Mouse (Mus musculus) neural tube, embryonic 14.5 days (tissue): ENCODE data around the gene Kcnh8. TPM values are rescaled to one million over a fixed set of nuclear protein-coding genes. Genes with fewer than 3 reads are reported as not detected.

Experiments
- ATAC-seq: fragments of 200-750 bp; cut with Nextera tagmentation; 2 replicates; pipeline ENCODE4 v1.8.0; 2017; ENCODE audit warnings: low read depth, mild to moderate bottlenecking, moderate TSS enrichment, moderate library complexity
- H3K27ac ChIP-seq: fragments of 300-500 bp; sonication (generic); 2 replicates; pipeline ENCODE4 v1.5.1; 2014; ENCODE audit warnings: low read depth, mild to moderate bottlenecking, control low read depth, low read length, moderate library complexity, mixed read lengths
- H3K27me3 ChIP-seq: fragments of 300-500 bp; sonication (generic); 2 replicates; pipeline ENCODE4 v1.6.1; 2014; ENCODE audit warnings: low read length; ENCODE audit not compliant: control insufficient read depth, insufficient read depth
- H3K36me3 ChIP-seq: fragments of 300-500 bp; sonication (generic); 2 replicates; pipeline ENCODE4 v1.6.1; 2014; ENCODE audit warnings: low read length, mixed read lengths; ENCODE audit not compliant: control insufficient read depth, insufficient read depth
- H3K4me1 ChIP-seq: fragments of 300-500 bp; sonication (generic); 2 replicates; pipeline ENCODE4 v1.6.1; 2014; ENCODE audit warnings: low read length; ENCODE audit not compliant: control insufficient read depth, insufficient read depth
- H3K4me2 ChIP-seq: fragments of 300-500 bp; sonication (generic); 2 replicates; pipeline ENCODE4 v1.6.1; 2014; ENCODE audit warnings: mild to moderate bottlenecking, low read depth, low read length, control low read depth
- H3K4me3 ChIP-seq: fragments of 300-500 bp; sonication (generic); 2 replicates; pipeline ENCODE4 v1.5.1; 2014; ENCODE audit warnings: low read depth, low read length, control low read depth, mixed read lengths
- H3K9ac ChIP-seq: fragments of 300-500 bp; sonication (generic); replicated peaks from 2 replicates; pipeline ENCODE4 v1.6.1; 2014; ENCODE audit warnings: low read depth, mild to moderate bottlenecking, control low read depth, low read length, mixed read lengths
- H3K9me3 ChIP-seq: fragments of 300-500 bp; sonication (generic); 2 replicates; pipeline ENCODE4 v1.6.1; 2016; ENCODE audit warnings: low read length; ENCODE audit not compliant: control insufficient read depth
- WGBS: fragments of 180-500 bp; shearing (Covaris S2); extraction: QIAGEN DNeasy Blood & Tissue Kit; methylation state at CpG from one replicate; pipeline ENCODE4 v1.1.7; 2014; 5-methylcytosine and 5-hydroxymethylcytosine counted together
- polyA plus RNA-seq: library from polyadenylated mRNA; unstranded; fragments of >200 nt; fragmentation: Nextera tagmentation; extraction: Ambion mirVana; gene quantifications from 2 replicates; pipeline ENCODE4 v1.2.1, GENCODE M21; 2014

Gene Kcnh8
- 5.5 and 6.4 TPM in 2 replicates for polyA plus RNA-seq

DNA sequence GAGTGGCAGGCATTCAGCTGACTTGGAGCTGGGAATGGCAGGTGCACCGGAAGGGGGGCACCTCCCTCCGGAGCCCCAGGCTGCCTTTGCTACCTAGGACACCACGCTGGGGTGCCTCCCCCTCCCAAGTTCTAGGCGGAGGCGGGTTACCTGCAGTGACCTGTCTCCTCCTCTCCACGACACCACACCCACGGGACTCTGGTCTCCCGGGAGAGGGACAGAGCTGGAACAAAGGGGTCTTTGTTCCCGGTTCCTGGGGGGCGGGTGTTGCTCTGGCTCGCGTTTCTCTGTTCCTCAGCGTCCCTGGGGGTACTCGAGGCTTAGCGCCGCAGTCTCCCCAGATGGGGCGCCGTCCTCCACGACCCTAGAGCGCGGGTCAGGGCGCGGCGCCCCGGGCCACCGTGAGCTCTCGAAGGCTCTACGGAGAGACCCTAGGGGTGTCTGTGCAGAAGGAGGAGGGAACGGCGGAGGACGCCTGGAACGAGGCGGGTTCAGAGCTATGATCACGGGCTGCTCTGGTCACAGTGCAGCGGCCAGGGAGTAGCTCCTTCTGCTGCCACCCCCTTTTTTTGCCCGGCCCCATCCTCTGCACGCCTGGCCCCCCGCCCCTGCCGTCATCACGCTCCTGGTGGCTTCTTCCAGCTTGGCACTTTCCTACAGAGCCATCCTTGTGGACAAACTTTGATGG, at the start of gene Kcnh8:
Gene Kcnh8, plus strand, starts transcription at position 617 of the 688 bp plus-strand sequence.
- WGBS = under 1% methylated on average over 40 of the region's 40 CpGs
- peak within 1 kb of the TSS; percentile 96 for H3K4me2 ChIP-seq
- H3K9me3 ChIP-seq = no peaks in the 10 kb centered on the region
- peak within 1 kb of the TSS; percentile 95 for H3K9ac ChIP-seq
- peak; percentile 55 for ATAC-seq
- H3K36me3 ChIP-seq = no peaks in the 10 kb centered on the region
- H3K4me3 ChIP-seq = peak within 1 kb of the TSS; percentile 66
- peak within 1 kb of the TSS; percentile 91 for H3K27ac ChIP-seq
- H3K4me1 ChIP-seq = no peaks in the 10 kb centered on the region
- no peaks in the 10 kb centered on the region for H3K27me3 ChIP-seq

DNA sequence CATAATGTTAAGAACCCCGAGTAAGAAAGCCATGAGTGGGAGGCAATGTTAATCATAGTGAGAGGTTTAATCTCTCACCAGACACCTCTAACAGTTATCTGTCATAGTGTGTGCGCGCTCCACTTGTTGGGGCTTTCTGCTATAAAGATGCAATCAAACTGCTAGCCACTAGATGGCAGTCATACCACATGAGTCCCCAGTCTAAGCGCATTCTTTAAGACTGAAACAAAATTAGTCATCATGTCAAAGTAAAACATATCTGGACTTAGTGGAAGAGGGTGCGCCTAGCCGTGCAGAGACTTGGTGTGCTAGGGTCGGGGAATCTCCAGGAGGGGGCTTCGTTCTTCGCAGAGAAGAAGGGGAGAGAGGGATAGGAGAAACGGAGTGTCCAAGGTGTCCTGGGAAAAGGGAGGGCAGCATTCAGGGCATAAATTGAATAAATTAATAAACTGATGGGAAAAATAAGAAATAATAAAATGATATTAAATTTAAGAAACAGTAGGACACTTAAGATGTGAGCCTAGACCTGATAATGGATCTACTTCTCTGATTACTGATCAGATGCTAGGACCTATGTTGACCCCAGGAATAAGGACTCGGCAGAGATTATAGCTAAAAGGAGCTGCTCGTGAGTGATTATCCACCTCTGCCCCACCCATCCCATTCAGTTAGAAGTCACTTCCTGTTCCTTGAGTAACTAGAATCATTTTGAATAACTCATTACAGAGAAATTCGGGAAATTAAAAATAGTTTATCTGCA, 42.4 kb upstream of the Kcnh8 start:
- peak; percentile 92 for ATAC-seq
- Histone ChIP-seq H3K36me3 (no peaks in the 10 kb centered on the region), H3K9me3 (no peaks in the 10 kb centered on the region), H3K4me1 (no peaks in the 10 kb centered on the region), H3K27ac (no peak overlapping the region), H3K9ac (no peak overlapping the region), H3K4me2 (0 out of 2 replicates have a peak overlapping the region, but pooled peaks have one; percentile 20), H3K4me3 (no peak overlapping the region), H3K27me3 (no peaks in the 10 kb centered on the region)
- 34% methylated on average over 13 of the region's 13 CpGs for WGBS

DNA sequence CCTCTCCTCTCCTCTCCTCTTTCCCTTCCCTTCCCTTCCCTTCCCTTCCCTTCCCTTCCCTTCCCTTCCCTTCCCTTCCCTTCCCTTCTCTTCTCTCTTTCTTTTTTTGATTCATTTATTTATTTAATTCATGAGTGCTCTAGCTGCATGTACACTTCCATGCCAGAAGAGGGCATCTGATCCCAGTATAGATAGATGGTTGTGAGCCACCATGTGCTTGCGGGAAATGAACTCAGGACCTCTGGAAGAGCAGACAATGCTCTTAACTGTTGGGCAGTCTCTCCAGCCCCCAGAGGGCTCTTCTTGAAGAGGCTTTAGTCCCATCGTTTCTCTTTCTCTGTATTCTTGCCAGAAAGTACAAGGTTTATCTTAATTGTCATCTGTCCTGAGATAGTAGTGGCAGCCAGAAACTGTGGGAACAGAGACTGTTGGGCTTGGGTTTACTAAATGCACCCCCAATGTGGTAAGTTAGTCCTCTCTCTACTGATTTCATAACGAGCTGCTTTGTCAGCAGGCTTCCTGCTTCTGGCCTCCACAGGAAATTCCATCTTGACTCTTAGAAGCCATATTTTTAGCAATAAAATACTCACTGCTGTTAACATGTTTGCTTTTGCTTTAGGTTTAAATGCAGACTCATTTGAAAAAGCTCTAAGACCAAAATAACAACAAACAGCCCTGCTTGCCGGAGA, 36.9 kb upstream of the Kcnh8 start:
- Histone ChIP-seq H3K4me1 (no peaks in the 10 kb centered on the region), H3K36me3 (no peaks in the 10 kb centered on the region), H3K27ac (no peak overlapping the region), H3K9ac (no peak overlapping the region), H3K27me3 (no peaks in the 10 kb centered on the region), H3K9me3 (no peaks in the 10 kb centered on the region), H3K4me2 (no peak overlapping the region), H3K4me3 (no peak overlapping the region)
- WGBS = 58% methylated on average over 4 of the region's 4 CpGs
- ATAC-seq = no peak

DNA sequence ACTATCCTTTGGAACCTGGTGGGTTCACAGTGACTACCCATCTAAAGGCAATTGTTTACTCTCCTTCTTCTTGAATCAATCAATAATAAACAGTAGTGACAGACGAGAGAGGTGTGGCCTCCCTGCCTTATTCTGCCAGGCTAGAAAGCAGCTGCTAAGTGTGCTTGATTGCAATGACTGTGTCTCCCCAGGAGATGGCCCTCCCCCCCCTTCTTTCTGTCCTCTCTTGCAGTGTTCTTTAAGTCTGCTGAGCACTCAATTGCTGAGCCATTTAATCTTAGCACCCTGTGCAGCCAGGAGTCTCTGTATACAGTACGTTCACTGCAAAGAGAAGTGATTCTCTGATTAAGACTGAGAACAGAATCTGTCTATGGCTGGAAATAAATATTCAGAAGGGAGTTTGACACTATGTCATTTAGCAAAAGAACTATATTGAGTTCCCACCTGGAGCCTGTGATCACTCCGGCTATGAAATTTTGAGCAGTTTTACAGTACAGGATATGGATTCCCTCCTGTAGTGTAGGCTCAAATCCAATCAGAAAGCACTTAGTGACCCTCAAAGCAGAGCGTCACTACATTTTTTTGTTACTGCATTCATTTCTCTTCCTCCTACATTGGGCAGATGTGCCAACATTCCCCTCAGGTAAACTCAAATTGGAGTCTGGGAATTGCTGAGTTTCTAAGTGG, 32.8 kb upstream of the Kcnh8 start:
- Histone ChIP-seq H3K4me3 (no peak overlapping the region), H3K27me3 (no peaks in the 10 kb centered on the region), H3K4me2 (no peak overlapping the region), H3K9ac (no peak overlapping the region), H3K36me3 (no peaks in the 10 kb centered on the region), H3K4me1 (no peaks in the 10 kb centered on the region), H3K27ac (no peak overlapping the region), H3K9me3 (no peaks in the 10 kb centered on the region)
- WGBS = 72% methylated on average over 4 of the region's 4 CpGs
- ATAC-seq = peak; percentile 94

DNA sequence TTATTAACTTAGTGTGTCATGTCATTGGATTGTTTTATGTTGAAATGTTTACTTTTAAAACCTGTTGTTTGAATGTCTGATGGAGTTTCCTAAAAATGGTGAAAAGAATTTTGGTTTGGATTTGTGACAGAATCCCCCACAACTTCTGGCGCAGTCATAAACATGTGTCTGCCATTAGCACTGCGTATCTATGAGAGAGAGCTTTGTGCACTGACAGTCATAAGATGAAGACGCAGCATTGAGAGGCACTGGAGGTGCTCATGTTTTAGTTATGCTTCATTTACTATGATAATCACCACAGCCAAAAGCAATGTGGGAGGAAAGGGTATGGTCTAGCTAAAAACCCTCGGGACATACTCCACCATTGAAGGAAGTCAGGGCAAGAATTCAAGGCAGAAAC, 30.3 kb upstream of the Kcnh8 start:
- 46% methylated on average over 4 of the region's 4 CpGs for WGBS
- Histone ChIP-seq H3K4me2 (no peak overlapping the region), H3K27ac (no peak overlapping the region), H3K27me3 (no peaks in the 10 kb centered on the region), H3K36me3 (no peaks in the 10 kb centered on the region), H3K4me3 (no peak overlapping the region), H3K9me3 (no peaks in the 10 kb centered on the region), H3K9ac (no peak overlapping the region), H3K4me1 (no peaks in the 10 kb centered on the region)
- ATAC-seq = no peak

DNA sequence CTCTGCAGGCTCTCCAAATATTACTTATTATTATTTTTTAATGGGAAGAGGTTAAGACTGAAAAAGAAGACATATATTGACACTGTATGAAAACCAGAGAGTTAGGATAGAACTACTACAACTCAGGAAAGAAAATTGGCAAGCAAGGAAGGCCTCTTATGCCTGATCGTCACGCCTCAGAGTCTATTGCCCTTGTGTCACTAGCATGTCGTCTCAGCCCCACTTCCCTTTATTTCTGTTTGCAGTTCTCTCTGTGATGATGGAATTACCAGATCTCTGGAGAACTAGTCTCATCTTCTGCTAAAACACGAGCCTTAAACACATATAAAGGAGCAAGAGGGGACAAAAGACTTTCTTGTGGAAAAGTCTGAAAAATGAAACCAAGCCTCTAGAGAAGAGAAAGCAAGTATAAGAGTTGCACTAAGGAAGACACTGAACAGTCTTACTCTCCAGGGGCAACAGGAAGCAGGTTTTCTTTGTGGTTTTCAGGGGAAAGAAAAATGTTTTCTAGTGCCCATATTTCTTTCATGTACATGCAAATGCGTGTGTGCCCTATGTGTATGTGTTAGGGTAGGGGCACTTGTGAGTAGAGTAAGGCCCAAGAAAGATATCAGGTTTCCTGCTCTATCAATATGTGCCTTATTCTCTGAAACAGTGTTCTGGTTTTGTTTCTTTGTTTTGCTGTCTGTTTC, 10.9 kb upstream of the Kcnh8 start:
- ATAC-seq = no peak
- no peaks in the 10 kb centered on the region for H3K27me3 ChIP-seq
- H3K36me3 ChIP-seq = no peaks in the 10 kb centered on the region
- no peak overlapping the region for H3K4me2 ChIP-seq
- no peaks in the 10 kb centered on the region for H3K4me1 ChIP-seq
- no peak overlapping the region for H3K27ac ChIP-seq
- WGBS = 78% methylated on average over 5 of the region's 5 CpGs
- H3K9ac ChIP-seq = no peak overlapping the region
- H3K4me3 ChIP-seq = no peak overlapping the region
- no peaks in the 10 kb centered on the region for H3K9me3 ChIP-seq

DNA sequence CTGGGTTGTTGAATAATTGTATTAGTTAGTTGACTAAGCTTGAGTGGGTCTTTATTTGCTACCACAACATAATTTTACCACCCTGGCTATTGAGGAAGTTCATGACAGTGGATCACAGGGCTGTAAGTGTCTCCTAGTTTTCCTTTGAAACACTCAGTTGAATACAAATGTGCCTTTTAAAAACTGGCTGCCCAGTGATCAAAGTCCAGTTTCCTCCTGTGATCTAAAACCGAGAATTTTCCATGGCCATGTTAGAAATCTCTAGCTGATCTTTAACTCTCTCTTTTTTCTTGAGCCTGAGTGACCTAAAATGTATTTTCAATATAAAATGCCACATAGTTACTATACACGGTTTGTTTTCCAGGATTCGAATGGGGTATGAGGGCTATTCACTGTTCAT, 3.4 kb upstream of the Kcnh8 start:
- no peaks in the 10 kb centered on the region for H3K9me3 ChIP-seq
- no peak overlapping the region for H3K27ac ChIP-seq
- no peak overlapping the region for H3K4me3 ChIP-seq
- no peak overlapping the region for H3K4me2 ChIP-seq
- H3K36me3 ChIP-seq = no peaks in the 10 kb centered on the region
- no peaks in the 10 kb centered on the region for H3K4me1 ChIP-seq
- no peak for ATAC-seq
- H3K9ac ChIP-seq = no peak overlapping the region
- no peaks in the 10 kb centered on the region for H3K27me3 ChIP-seq
- 57% methylated on average over 3 of the region's 3 CpGs for WGBS

DNA sequence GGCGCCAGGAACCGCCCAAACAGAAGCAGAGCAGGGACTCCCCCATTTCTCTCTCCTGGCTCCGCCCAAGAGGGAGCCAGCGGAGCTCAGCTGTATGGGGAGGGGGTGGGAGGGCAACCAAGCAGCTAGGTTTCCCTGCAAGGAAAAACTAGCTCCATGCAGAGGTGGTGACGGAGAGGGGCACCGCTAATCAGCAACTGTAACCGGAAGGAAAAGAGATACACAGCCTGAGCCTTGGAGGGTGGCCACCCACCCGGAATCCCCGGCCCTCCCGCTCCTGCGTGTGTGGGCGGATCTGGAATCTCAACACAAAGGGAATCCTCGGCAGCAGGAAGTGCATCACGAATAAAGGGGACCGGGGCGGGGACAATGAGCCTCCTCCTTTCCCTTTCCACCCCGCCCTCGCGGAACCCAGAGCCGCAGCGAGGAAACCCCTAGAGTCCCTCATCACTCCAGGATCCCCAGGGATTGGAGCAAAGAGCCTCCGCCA, 1.6 kb upstream of the Kcnh8 start:
- Histone ChIP-seq H3K27ac (peak overlapping the region; percentile 91), H3K9me3 (no peaks in the 10 kb centered on the region), H3K9ac (peak overlapping the region; percentile 95), H3K4me1 (no peaks in the 10 kb centered on the region), H3K36me3 (no peaks in the 10 kb centered on the region), H3K4me3 (peak overlapping the region; percentile 66), H3K4me2 (peak overlapping the region; percentile 96), H3K27me3 (no peaks in the 10 kb centered on the region)
- under 1% methylated on average over 22 of the region's 22 CpGs for WGBS
- peak; percentile 95 for ATAC-seq
